Mouse (Mus musculus) lung, postnatal 0 days (tissue): ENCODE results near the gene Mapt.

Source experiments
- CTCF ChIP-seq: IDR thresholded peaks from 2 replicates; pipeline ENCODE4 v1.5.1; 2016; ENCODE audit warnings: antibody characterized with exemption, mild to moderate bottlenecking
- EP300 ChIP-seq: IDR thresholded peaks from 2 replicates; pipeline ENCODE4 v1.6.1; 2016; ENCODE audit warnings: antibody characterized with exemption, mild to moderate bottlenecking, control low read depth

DNA sequence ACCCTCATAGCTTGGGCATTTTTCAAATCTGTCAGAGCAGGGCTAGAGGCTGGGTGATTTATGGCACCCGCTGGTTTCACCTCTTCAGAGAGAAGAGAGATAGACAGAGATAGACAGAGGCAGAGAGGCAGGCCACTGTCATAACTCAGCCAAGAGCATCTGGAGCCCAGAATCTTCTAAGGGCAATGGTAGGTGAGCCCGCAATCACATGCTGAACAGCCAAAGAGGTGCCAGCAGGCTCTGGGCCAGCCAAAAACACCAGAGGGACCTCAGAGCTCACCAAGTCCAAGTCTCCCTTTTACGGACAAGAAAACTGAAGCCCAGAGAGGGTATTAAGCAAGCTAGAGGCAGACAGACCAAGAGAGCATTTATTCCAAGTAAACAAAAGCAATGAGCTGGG, 66.5 kb downstream of the Mapt start:
- TF ChIP-seq CTCF: no peak
- TF ChIP-seq EP300: no peak
